Mouse (Mus musculus): Measurements from ENCODE around the gene 5830411N06Rik.

DNA sequence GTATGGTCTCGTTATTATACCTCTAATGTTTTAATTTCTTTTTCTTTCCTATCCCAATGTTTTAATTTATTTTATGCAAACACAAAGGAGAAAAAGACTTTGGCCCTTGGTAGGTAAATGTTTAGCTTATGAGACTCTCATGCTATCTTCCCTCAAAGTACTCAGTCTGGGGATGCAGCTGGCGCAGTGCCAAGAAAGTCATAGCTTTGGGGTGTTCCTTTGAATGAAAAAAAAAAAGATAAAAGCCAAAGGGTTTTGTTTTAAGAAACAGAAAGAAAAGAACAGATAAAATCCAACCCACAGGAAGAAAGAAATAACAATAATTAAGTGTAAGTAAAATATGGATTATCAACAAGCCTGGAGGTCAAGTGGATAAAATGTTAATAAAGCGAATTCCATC lies 38.4 kb upstream of the 5830411N06Rik start:
- TF ChIP-seq CTCF (IDR thresholded peaks at IDR 0.05; ENCODE audit: low read depth) (no peak), EP300 (IDR thresholded peaks at IDR 0.05; ENCODE audit: low read depth) (no peak)
